Mouse (Mus musculus) neural tube, embryonic 11.5 days (tissue): ENCODE results near the gene Trim10. TPM values are rescaled to one million over a fixed set of nuclear protein-coding genes. Genes with fewer than 3 reads are reported as not detected.

Experiments used
- ATAC-seq: fragments of 200-750 bp; cut with Nextera tagmentation; 2 replicates; pipeline ENCODE4 v1.8.0; 2017; ENCODE audit warnings: moderate number of reproducible peaks, mild to moderate bottlenecking, moderate TSS enrichment, moderate library complexity; ENCODE audit not compliant: insufficient read depth, low FRiP score, low TSS enrichment
- DNase-seq: peaks from one replicate; pipeline ENCODE4 v3.0.0-alpha.2; 2015; ENCODE audit warnings: low spot score
- H3K27ac ChIP-seq: fragments of 300-500 bp; sonication (generic); 2 replicates; pipeline ENCODE4 v1.5.1; 2014; ENCODE audit warnings: low read depth, mild to moderate bottlenecking, low read length
- H3K27me3 ChIP-seq: fragments of 300-500 bp; sonication (generic); 2 replicates; pipeline ENCODE4 v1.6.1; 2014; ENCODE audit warnings: mild to moderate bottlenecking, low read length, mixed read lengths; ENCODE audit not compliant: control insufficient read depth, insufficient read depth
- H3K36me3 ChIP-seq: fragments of 300-500 bp; sonication (generic); 2 replicates; pipeline ENCODE4 v1.6.1; 2014; ENCODE audit warnings: mild to moderate bottlenecking, low read length, moderate library complexity, mixed read lengths; ENCODE audit not compliant: control insufficient read depth, insufficient read depth
- H3K4me1 ChIP-seq: fragments of 300-500 bp; sonication (generic); 2 replicates; pipeline ENCODE4 v1.6.1; 2014; ENCODE audit warnings: low read length, mixed read lengths; ENCODE audit not compliant: control insufficient read depth, insufficient read depth
- H3K4me2 ChIP-seq: fragments of 300-500 bp; sonication (generic); 2 replicates; pipeline ENCODE4 v1.6.1; 2014; ENCODE audit warnings: low read depth, mild to moderate bottlenecking, moderate library complexity
- H3K4me3 ChIP-seq: fragments of 300-500 bp; sonication (generic); 2 replicates; pipeline ENCODE4 v1.5.1; 2014; ENCODE audit warnings: low read depth, low read length
- H3K9ac ChIP-seq: fragments of 300-500 bp; sonication (generic); 2 replicates; pipeline ENCODE4 v1.6.1; 2014; ENCODE audit warnings: mild to moderate bottlenecking, low read length
- H3K9me3 ChIP-seq: fragments of 300-500 bp; sonication (generic); 2 replicates; pipeline ENCODE4 v1.6.1; 2016; ENCODE audit warnings: low read length; ENCODE audit not compliant: control insufficient read depth
- WGBS: fragments of 180-500 bp; shearing (Covaris S2); extraction: QIAGEN DNeasy Blood & Tissue Kit; methylation state at CpG from one replicate; pipeline ENCODE4 v1.1.7; 2014; 5-methylcytosine and 5-hydroxymethylcytosine counted together
- polyA plus RNA-seq: library from polyadenylated mRNA; unstranded; fragments of >200 nt; fragmentation: Nextera tagmentation; extraction: Ambion mirVana; gene quantifications from 2 replicates; pipeline ENCODE4 v1.2.1, GENCODE M21; 2014

The Trim10 gene
- polyA plus RNA-seq, 1 experiment from 2014 or later: 7.5 TPM

DNA sequence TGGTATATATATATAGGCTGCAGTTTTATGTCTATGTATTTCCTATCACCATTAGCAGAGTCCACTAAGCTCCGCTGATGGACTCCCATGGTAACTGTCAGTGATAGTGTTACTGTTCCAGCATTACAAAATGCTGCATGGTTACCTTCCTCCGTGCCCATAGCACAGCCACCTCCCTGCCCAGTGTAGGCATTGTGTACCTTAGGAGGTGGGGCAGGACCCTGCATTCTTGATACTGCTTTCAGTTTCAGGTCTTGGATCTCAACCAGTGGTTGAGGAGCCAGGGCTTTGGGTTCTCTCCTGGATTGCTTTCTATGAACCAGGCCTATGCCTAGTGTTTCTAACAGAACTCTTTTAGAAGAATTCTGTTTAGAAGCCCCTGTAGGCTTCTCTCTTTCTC is 19.4 kb upstream of the Trim10 start:
- Histone ChIP-seq H3K36me3 (peaks cover 7% of the 10 kb centered on the region), H3K4me2 (no peak overlapping the region), H3K9me3 (no peaks in the 10 kb centered on the region), H3K27me3 (no peaks in the 10 kb centered on the region), H3K4me1 (no peaks in the 10 kb centered on the region), H3K9ac (no peak overlapping the region), H3K4me3 (no peak overlapping the region), H3K27ac (no peak overlapping the region)
- ATAC-seq: no peak
- WGBS: 91% methylated on average over 2 of the region's 2 CpGs
- DNase-seq: no peak

DNA sequence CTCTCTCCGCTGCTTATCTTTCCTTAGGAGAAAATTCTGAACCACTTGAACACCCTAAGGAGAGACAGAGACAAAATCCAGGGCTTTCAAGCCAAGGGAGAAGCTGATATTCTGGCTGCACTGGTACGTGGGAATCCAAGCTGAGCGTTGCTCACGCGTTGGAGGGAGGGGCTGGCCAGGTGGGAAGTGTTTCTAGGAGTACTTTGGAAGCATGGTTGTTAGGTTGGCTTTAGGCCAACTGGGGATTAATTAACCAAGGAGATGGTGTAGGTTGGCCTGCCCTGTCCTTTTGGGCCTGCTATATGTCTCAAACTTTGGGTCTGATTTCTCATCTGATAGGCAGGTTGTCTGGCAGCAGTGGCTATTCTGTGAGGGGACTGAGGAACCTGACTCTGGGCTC is 18.2 kb upstream of the Trim10 start:
- no peak overlapping the region for H3K4me3 ChIP-seq
- H3K36me3 ChIP-seq: peaks cover 8% of the 10 kb centered on the region
- no peaks in the 10 kb centered on the region for H3K4me1 ChIP-seq
- DNase-seq: no peak
- no peaks in the 10 kb centered on the region for H3K9me3 ChIP-seq
- no peak overlapping the region for H3K27ac ChIP-seq
- no peak for ATAC-seq
- H3K27me3 ChIP-seq: no peaks in the 10 kb centered on the region
- no peak overlapping the region for H3K4me2 ChIP-seq
- WGBS: 96% methylated on average over 5 of the region's 5 CpGs
- no peak overlapping the region for H3K9ac ChIP-seq

DNA sequence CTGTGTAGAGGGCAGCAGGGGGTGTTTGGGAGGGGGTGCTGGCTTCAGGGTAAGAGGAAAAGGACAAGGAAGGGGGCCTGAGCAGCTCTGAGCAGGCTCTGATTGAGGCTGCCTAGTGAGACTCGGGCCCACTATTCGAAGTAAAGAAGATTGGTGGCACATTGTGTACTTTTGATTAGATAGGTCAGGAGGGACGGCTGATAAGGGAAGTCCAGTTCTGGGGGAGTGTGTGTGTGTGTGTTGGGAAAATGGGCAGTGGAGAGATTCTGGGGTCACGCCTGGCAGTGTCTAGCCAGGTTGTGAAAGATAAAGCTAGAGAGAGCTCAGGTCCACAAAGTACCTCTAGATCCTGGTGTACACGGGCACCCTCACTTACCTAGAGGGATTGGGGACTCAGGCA is 17.7 kb upstream of the Trim10 start:
- Histone ChIP-seq H3K9me3 (no peaks in the 10 kb centered on the region), H3K27ac (no peak overlapping the region), H3K9ac (no peak overlapping the region), H3K36me3 (peaks cover 9% of the 10 kb centered on the region), H3K27me3 (no peaks in the 10 kb centered on the region), H3K4me2 (no peak overlapping the region), H3K4me1 (no peaks in the 10 kb centered on the region), H3K4me3 (no peak overlapping the region)
- DNase-seq (no peak), ATAC-seq (no peak)
- 88% methylated on average over 5 of the region's 5 CpGs for WGBS

GRCm38 (mm10) chr17:36855484-36855883 is 13.9 kb upstream of the Trim10 start:
- no peak overlapping the region for H3K4me2 ChIP-seq
- H3K27ac ChIP-seq: no peak overlapping the region
- no peaks in the 10 kb centered on the region for H3K27me3 ChIP-seq
- H3K4me1 ChIP-seq: no peaks in the 10 kb centered on the region
- DNase-seq (no peak), ATAC-seq (no peak)
- WGBS: 94% methylated on average over 3 of the region's 3 CpGs
- H3K9ac ChIP-seq: no peak overlapping the region
- H3K4me3 ChIP-seq: no peak overlapping the region
- H3K9me3 ChIP-seq: no peaks in the 10 kb centered on the region
- peaks cover 13% of the 10 kb centered on the region for H3K36me3 ChIP-seq

DNA sequence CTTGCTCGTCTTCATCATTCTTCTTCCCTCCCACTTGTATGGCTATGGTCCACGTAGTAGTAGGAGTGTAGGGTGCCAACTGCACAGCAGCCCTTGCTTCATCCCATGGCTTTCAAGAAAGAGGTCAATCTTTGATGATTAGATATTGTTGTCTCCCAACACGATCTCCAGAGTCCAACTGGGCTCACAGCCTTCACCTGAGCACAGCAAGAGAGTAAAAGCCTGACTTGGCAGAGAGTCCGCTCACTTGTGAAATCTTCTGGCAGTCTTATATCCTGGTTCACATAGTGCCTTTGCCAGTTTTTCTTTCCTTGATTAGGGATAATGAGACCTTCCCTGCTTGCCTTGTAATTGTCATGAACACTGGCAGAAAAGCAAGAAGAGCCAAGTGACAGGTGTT is 13.1 kb upstream of the Trim10 start:
- H3K27me3 ChIP-seq: no peaks in the 10 kb centered on the region
- H3K4me3 ChIP-seq: no peak overlapping the region
- no peak overlapping the region for H3K27ac ChIP-seq
- H3K9ac ChIP-seq: no peak overlapping the region
- H3K36me3 ChIP-seq: peaks cover 11% of the 10 kb centered on the region
- no peak overlapping the region for H3K4me2 ChIP-seq
- DNase-seq (no peak), ATAC-seq (no peak)
- 95% methylated on average over 4 of the region's 4 CpGs for WGBS
- no peaks in the 10 kb centered on the region for H3K9me3 ChIP-seq
- no peaks in the 10 kb centered on the region for H3K4me1 ChIP-seq

DNA sequence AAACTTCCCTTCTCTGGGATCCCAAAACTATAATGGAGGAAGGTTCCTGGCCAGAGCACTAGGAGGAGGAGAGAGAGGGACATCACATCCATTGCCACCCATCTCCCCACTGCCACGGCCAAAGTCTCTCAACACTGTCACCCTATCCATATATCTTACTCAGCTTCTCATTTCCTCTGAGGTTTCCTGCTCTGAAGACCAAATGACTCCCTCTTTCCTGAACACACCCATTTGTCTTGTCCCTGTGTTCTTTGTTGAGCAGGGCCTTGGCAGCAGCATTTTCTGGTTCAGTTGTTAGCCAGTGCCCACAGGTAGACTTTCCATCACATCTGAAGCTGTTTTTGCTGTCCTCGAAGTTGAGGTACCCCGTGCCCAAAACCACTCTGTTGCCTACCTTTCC is 11.2 kb upstream of the Trim10 start:
- Histone ChIP-seq H3K36me3 (peaks cover 8% of the 10 kb centered on the region; the same call in 1 of the 2 replicates), H3K4me1 (no peaks in the 10 kb centered on the region), H3K9ac (no peak overlapping the region), H3K4me3 (no peak overlapping the region), H3K27ac (no peak overlapping the region), H3K27me3 (no peaks in the 10 kb centered on the region), H3K4me2 (no peak overlapping the region), H3K9me3 (no peaks in the 10 kb centered on the region)
- 90% methylated on average over 3 of the region's 3 CpGs for WGBS
- no peak for ATAC-seq
- no peak for DNase-seq

- Histone ChIP-seq H3K27me3 (0 out of 2 replicates have a peak, but pooled peaks cover 4% of the 10 kb centered on the region), H3K4me3 (no peak overlapping the region), H3K36me3 (peaks cover 4% of the 10 kb centered on the region; the same call in 1 of the 2 replicates), H3K9me3 (no peaks in the 10 kb centered on the region), H3K9ac (no peak overlapping the region), H3K4me2 (no peak overlapping the region), H3K4me1 (no peaks in the 10 kb centered on the region), H3K27ac (no peak overlapping the region)
- DNase-seq (no peak), ATAC-seq (no peak)
- 71% methylated on average over 2 of the region's 2 CpGs for WGBS
These were observed 7.7 kb upstream of the Trim10 start for GRCm38 (mm10) chr17:36861680-36862079.

DNA sequence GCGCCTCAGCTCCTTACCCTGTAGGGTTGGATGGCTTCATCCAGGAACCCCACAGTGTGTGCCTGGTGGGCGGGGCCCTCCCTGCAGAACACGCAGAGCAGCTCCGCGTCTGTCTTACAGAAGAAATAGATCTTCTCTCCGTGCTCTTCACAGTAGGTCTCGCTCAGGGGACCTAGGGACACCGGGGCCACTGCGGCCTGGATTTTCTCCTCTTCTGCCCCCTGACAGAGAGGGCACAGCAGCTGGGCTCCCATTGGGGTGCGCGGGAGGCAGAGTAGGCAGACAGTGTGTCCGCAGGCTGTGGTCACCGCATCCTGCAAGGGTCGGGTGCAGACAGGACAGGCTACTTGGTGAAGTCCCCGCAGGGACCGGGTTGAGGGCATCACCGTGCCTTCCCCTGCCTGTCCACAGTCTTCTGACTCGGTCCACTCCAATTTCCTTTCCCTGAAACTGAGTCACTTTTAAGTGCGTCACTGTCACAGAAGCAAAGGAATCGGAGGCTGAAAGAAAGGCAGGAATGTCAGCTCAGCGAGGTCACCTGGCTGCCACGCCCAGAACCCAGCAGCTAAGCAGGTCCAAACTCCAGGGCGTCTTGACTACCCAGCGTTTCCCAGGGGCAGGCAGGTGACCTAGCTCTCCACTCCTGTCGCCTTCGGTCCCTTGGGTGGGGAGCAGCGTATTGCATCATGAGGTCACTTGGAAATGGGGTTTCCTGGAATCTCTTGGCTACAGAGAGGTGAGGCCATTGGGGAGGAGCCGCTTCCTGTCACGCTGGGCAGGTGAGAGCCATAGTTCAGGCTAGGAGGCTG is 2.5 kb upstream of the Trim10 start, which contains the start of gene Trim15:
Gene Trim15 (minus strand): TSS at position 492 of the 809 bp plus-strand sequence.
- Histone ChIP-seq H3K9ac (peak within 1 kb of the TSS; percentile 30; the same call in 1 of the 2 replicates), H3K4me3 (no peak within 1 kb of the TSS), H3K4me2 (peak within 1 kb of the TSS; percentile 19), H3K27me3 (0 out of 2 replicates have a peak, but pooled peaks cover 4% of the 10 kb centered on the region), H3K4me1 (no peaks in the 10 kb centered on the region), H3K36me3 (no peaks in the 10 kb centered on the region), H3K27ac (no peak within 1 kb of the TSS), H3K9me3 (no peaks in the 10 kb centered on the region)
- DNase-seq (no peak), ATAC-seq (no peak)
- WGBS: 16% methylated on average over 29 of the region's 29 CpGs

DNA sequence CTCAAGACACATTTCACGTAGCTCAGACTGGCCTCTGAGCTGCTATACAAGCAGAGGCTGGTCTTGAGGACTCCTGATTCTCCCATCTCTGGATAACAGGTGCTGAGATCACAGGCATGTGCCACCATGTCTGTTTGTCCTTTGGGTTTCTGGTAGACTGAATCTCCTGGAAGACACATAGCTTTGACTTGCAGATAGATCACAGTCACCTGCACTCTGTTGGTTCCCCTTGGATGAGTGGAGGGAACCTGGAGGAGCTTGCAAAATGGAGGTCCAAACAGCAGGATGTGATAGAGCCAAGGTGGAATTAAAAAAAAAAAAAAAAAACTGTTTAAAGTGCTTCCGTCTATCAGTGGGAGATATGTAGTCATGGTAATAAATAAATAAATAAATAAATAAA is 538 bp upstream of the Trim10 start:
- 87% methylated on average over 2 of the region's 2 CpGs for WGBS

More for the DNA sequence above, 538 bp upstream of the Trim10 start:
- Histone ChIP-seq H3K9me3 (no peaks in the 10 kb centered on the region), H3K4me1 (no peaks in the 10 kb centered on the region), H3K36me3 (no peaks in the 10 kb centered on the region), H3K4me2 (no peak overlapping the region), H3K9ac (no peak overlapping the region), H3K27me3 (0 out of 2 replicates have a peak, but pooled peaks cover 4% of the 10 kb centered on the region), H3K27ac (no peak overlapping the region), H3K4me3 (no peak overlapping the region)
- DNase-seq (no peak), ATAC-seq (no peak)
